Mouse (Mus musculus): ENCODE results near the gene Manba. TPM values are rescaled to one million over a fixed set of nuclear protein-coding genes. Genes with fewer than 3 reads are reported as not detected.
"Not testable (repeated sequence)": the region's sequence is repeated elsewhere in the genome, so short reads cannot be mapped to it uniquely, and the experiment has no call there.

The Manba gene
- polyA plus RNA-seq, 1 experiment = not detected

- Histone ChIP-seq H3K4me1 (ENCODE audit: control insufficient read depth) (peaks cover 23% of the 10 kb centered on the region), H3K9me3 (ENCODE audit: control insufficient read depth, low read length) (no peaks in the 10 kb centered on the region), H3K4me3 (replicated peaks) (no peak overlapping the region), H3K36me3 (ENCODE audit: control insufficient read depth) (peaks cover 95% of the 10 kb centered on the region), H3K27me3 (ENCODE audit: control insufficient read depth) (no peaks in the 10 kb centered on the region)
- no peak for TF ChIP-seq TAL1 (IDR thresholded peaks at IDR 0.05; ENCODE audit: low read length)
- TF ChIP-seq GATA1 (IDR thresholded peaks at IDR 0.05; ENCODE audit: low read length) = no peak
Measured at GRCm38 (mm10) chr3:135444930-135445329, 40.5 kb upstream of the Manba start.

- no peak for TF ChIP-seq GATA1 (IDR thresholded peaks at IDR 0.05; ENCODE audit: low read length)
- no peak for TF ChIP-seq TAL1 (IDR thresholded peaks at IDR 0.05; ENCODE audit: low read length)
- H3K4me3 ChIP-seq (replicated peaks) = no peak overlapping the region
- H3K36me3 ChIP-seq (ENCODE audit: control insufficient read depth) = peaks cover 99% of the 10 kb centered on the region
- H3K9me3 ChIP-seq (ENCODE audit: control insufficient read depth, low read length) = no peaks in the 10 kb centered on the region
- no peaks in the 10 kb centered on the region for H3K4me1 ChIP-seq (ENCODE audit: control insufficient read depth)
- no peaks in the 10 kb centered on the region for H3K27me3 ChIP-seq (ENCODE audit: control insufficient read depth)
Measured at GRCm38 (mm10) chr3:135458981-135459380, 26.4 kb upstream of the Manba start.

GRCm38 (mm10) chr3:135468402-135468801 lies 17.0 kb upstream of the Manba start:
- TF ChIP-seq TAL1 (IDR thresholded peaks at IDR 0.05; ENCODE audit: low read length) = no peak
- no peak for TF ChIP-seq GATA1 (IDR thresholded peaks at IDR 0.05; ENCODE audit: low read length)
- H3K9me3 ChIP-seq (ENCODE audit: control insufficient read depth, low read length) = no peaks in the 10 kb centered on the region
- H3K27me3 ChIP-seq (ENCODE audit: control insufficient read depth) = no peaks in the 10 kb centered on the region
- peaks cover 44% of the 10 kb centered on the region for H3K36me3 ChIP-seq (ENCODE audit: control insufficient read depth)
- H3K4me3 ChIP-seq (replicated peaks) = no peak overlapping the region
- H3K4me1 ChIP-seq (ENCODE audit: control insufficient read depth) = no peaks in the 10 kb centered on the region

GRCm38 (mm10) chr3:135469146-135469545 lies 16.3 kb upstream of the Manba start:
- no peaks in the 10 kb centered on the region for H3K4me1 ChIP-seq (ENCODE audit: control insufficient read depth)
- peaks cover 36% of the 10 kb centered on the region for H3K36me3 ChIP-seq (ENCODE audit: control insufficient read depth)

GRCm38 (mm10) chr3:135469974-135470373 lies 15.4 kb upstream of the Manba start:
- Histone ChIP-seq H3K36me3 (ENCODE audit: control insufficient read depth) (peaks cover 28% of the 10 kb centered on the region), H3K9me3 (ENCODE audit: control insufficient read depth, low read length) (no peaks in the 10 kb centered on the region), H3K27me3 (ENCODE audit: control insufficient read depth) (no peaks in the 10 kb centered on the region), H3K4me3 (replicated peaks) (no peak overlapping the region), H3K4me1 (ENCODE audit: control insufficient read depth) (no peaks in the 10 kb centered on the region)
- TF ChIP-seq GATA1 (IDR thresholded peaks at IDR 0.05; ENCODE audit: low read length) (no peak), TAL1 (IDR thresholded peaks at IDR 0.05; ENCODE audit: low read length) (no peak)

More at GRCm38 (mm10) chr3:135469146-135469545, 16.3 kb upstream of the Manba start:
- Histone ChIP-seq H3K4me3 (replicated peaks) (no peak overlapping the region), H3K9me3 (ENCODE audit: control insufficient read depth, low read length) (no peaks in the 10 kb centered on the region), H3K27me3 (ENCODE audit: control insufficient read depth) (no peaks in the 10 kb centered on the region)
- TF ChIP-seq TAL1 (IDR thresholded peaks at IDR 0.05; ENCODE audit: low read length) = no peak
- no peak for TF ChIP-seq GATA1 (IDR thresholded peaks at IDR 0.05; ENCODE audit: low read length)

- Histone ChIP-seq H3K4me1 (ENCODE audit: control insufficient read depth) (no peaks in the 10 kb centered on the region), H3K36me3 (ENCODE audit: control insufficient read depth) (peaks cover 23% of the 10 kb centered on the region), H3K4me3 (replicated peaks) (no peak overlapping the region), H3K9me3 (ENCODE audit: control insufficient read depth, low read length) (no peaks in the 10 kb centered on the region), H3K27me3 (ENCODE audit: control insufficient read depth) (no peaks in the 10 kb centered on the region)
- TF ChIP-seq TAL1 (IDR thresholded peaks at IDR 0.05; ENCODE audit: low read length) (no peak), GATA1 (IDR thresholded peaks at IDR 0.05; ENCODE audit: low read length) (no peak)
Measured at GRCm38 (mm10) chr3:135470823-135471222, 14.6 kb upstream of the Manba start.

GRCm38 (mm10) chr3:135475025-135475424 lies 10.4 kb upstream of the Manba start:
- TF ChIP-seq GATA1 (IDR thresholded peaks at IDR 0.05; ENCODE audit: low read length) = no peak
- TF ChIP-seq TAL1 (IDR thresholded peaks at IDR 0.05; ENCODE audit: low read length) = no peak
- Histone ChIP-seq H3K36me3 (ENCODE audit: control insufficient read depth) (no peaks in the 10 kb centered on the region), H3K4me1 (ENCODE audit: control insufficient read depth) (no peaks in the 10 kb centered on the region), H3K9me3 (ENCODE audit: control insufficient read depth, low read length) (no peaks in the 10 kb centered on the region), H3K4me3 (replicated peaks) (no peak overlapping the region), H3K27me3 (ENCODE audit: control insufficient read depth) (no peaks in the 10 kb centered on the region)

- Histone ChIP-seq H3K9me3 (ENCODE audit: control insufficient read depth, low read length) (no peaks in the 10 kb centered on the region), H3K27me3 (ENCODE audit: control insufficient read depth) (no peaks in the 10 kb centered on the region), H3K4me1 (ENCODE audit: control insufficient read depth) (no peaks in the 10 kb centered on the region), H3K36me3 (ENCODE audit: control insufficient read depth) (no peaks in the 10 kb centered on the region), H3K4me3 (replicated peaks) (no peak overlapping the region)
- no peak for TF ChIP-seq TAL1 (IDR thresholded peaks at IDR 0.05; ENCODE audit: low read length)
- no peak for TF ChIP-seq GATA1 (IDR thresholded peaks at IDR 0.05; ENCODE audit: low read length)
Measured at GRCm38 (mm10) chr3:135476286-135476685, 9.1 kb upstream of the Manba start.

GRCm38 (mm10) chr3:135476977-135477376 lies 8.4 kb upstream of the Manba start:
- no peaks in the 10 kb centered on the region for H3K36me3 ChIP-seq (ENCODE audit: control insufficient read depth)
- TF ChIP-seq GATA1 (IDR thresholded peaks at IDR 0.05; ENCODE audit: low read length) (no peak), TAL1 (IDR thresholded peaks at IDR 0.05; ENCODE audit: low read length) (no peak)
- H3K4me3 ChIP-seq (replicated peaks) = no peak overlapping the region
- H3K4me1 ChIP-seq (ENCODE audit: control insufficient read depth) = no peaks in the 10 kb centered on the region
- no peaks in the 10 kb centered on the region for H3K27me3 ChIP-seq (ENCODE audit: control insufficient read depth)
- H3K9me3 ChIP-seq (ENCODE audit: control insufficient read depth, low read length) = no peaks in the 10 kb centered on the region

GRCm38 (mm10) chr3:135479090-135479489 lies 6.3 kb upstream of the Manba start:
- H3K27me3 ChIP-seq (ENCODE audit: control insufficient read depth) = not testable (repeated sequence)

More at GRCm38 (mm10) chr3:135479090-135479489, 6.3 kb upstream of the Manba start:
- not testable (repeated sequence) for H3K9me3 ChIP-seq (ENCODE audit: control insufficient read depth, low read length); H3K36me3 ChIP-seq (ENCODE audit: control insufficient read depth); H3K4me3 ChIP-seq (replicated peaks); H3K4me1 ChIP-seq (ENCODE audit: control insufficient read depth)
